8 mouse cellular contexts compared by ENCODE assay signal in genomic region chr9:75072361-75072760, GRCm38 (mm10). TPM values are rescaled to one million over a fixed set of nuclear protein-coding genes. Genes with fewer than 3 reads are reported as not detected.
DNase-seq lines count a peak whose midpoint lies in the region; ATAC-seq and TF ChIP-seq lines count a peak whose summit lies in the region.

No protein-coding gene starts in this region.

- 27% methylated on average over 3 of the region's 3 CpGs for whole genome bisulfite sequencing in lung, embryonic 14.5 days
- WGBS in embryonic facial prominence, embryonic 15.5 days, result 19% methylated on average over 3 of the region's 3 CpGs
- 63% methylated on average over 3 of the region's 3 CpGs for WGBS in intestine, postnatal 0 days
- WGBS in neural tube, embryonic 14.5 days, result 8% methylated on average over 3 of the region's 3 CpGs

- no peak for TF ChIP-seq CTCF in lung, embryonic 14.5 days (IDR thresholded peaks at IDR 0.05; ENCODE audit: low read depth)
- no peak for TF ChIP-seq CTCF in intestine, postnatal 0 days (IDR thresholded peaks at IDR 0.05; ENCODE audit: low read depth)

- DNase-seq in lung, embryonic 14.5 days, result no peak
- no peak for DNase-seq in lung, postnatal 4 days
- DNase-seq in layer of hippocampus, postnatal 25 days (ENCODE audit: extremely low spot score in 1 of 2, low spot score in 1 of 2), result no peak
- DNase-seq in right cerebral cortex, adult 18-20 months, result no peak
- no peak for DNase-seq in cerebellum, postnatal 4 days (ENCODE audit: low spot score in 2 of 2)

- no peak for ATAC-seq in lung, embryonic 14.5 days (ENCODE audit: insufficient read depth)
- no peak for ATAC-seq in embryonic facial prominence, embryonic 15.5 days (ENCODE audit: insufficient number of reproducible peaks, low FRiP score, low TSS enrichment, low read depth)
- ATAC-seq in intestine, postnatal 0 days, result no peak
- no peak for ATAC-seq in neural tube, embryonic 14.5 days (ENCODE audit: low read depth)

- H3K36me3 ChIP-seq in lung, embryonic 14.5 days (ENCODE audit: insufficient read depth), result no peaks in the 10 kb centered on the region
- no peaks in the 10 kb centered on the region for H3K36me3 ChIP-seq in embryonic facial prominence, embryonic 15.5 days
- H3K36me3 ChIP-seq in intestine, postnatal 0 days (ENCODE audit: control insufficient read depth, insufficient read depth), result no peaks in the 10 kb centered on the region
- no peaks in the 10 kb centered on the region for H3K36me3 ChIP-seq in neural tube, embryonic 14.5 days (ENCODE audit: control insufficient read depth, insufficient read depth, low read length)

- peak overlapping the region; percentile 78 for H3K9ac ChIP-seq in lung, embryonic 14.5 days
- H3K9ac ChIP-seq in embryonic facial prominence, embryonic 15.5 days, result peak overlapping the region; percentile 80; the same call in 1 of the 2 replicates
- H3K9ac ChIP-seq in intestine, postnatal 0 days (ENCODE audit: low read depth, low read length), result no peak overlapping the region
- H3K9ac ChIP-seq in neural tube, embryonic 14.5 days (replicated peaks; ENCODE audit: low read depth, low read length), result peak overlapping the region; percentile 96

- H3K9me3 ChIP-seq in lung, embryonic 14.5 days (ENCODE audit: low read depth, low read length), result no peaks in the 10 kb centered on the region
- no peaks in the 10 kb centered on the region for H3K9me3 ChIP-seq in embryonic facial prominence, embryonic 15.5 days (replicated peaks)
- H3K9me3 ChIP-seq in intestine, postnatal 0 days (ENCODE audit: control insufficient read depth), result no peaks in the 10 kb centered on the region
- no peaks in the 10 kb centered on the region for H3K9me3 ChIP-seq in neural tube, embryonic 14.5 days (ENCODE audit: control insufficient read depth, low read length)

- peak overlapping the region; percentile 77; the same call in 1 of the 2 replicates for H3K4me3 ChIP-seq in lung, embryonic 14.5 days (ENCODE audit: low read depth, low read length)
- H3K4me3 ChIP-seq in embryonic facial prominence, embryonic 15.5 days (replicated peaks), result peak overlapping the region; percentile 91
- H3K4me3 ChIP-seq in intestine, postnatal 0 days (ENCODE audit: low read depth, low read length), result no peak overlapping the region
- peak overlapping the region; percentile 89 for H3K4me3 ChIP-seq in neural tube, embryonic 14.5 days (ENCODE audit: low read depth, low read length)

- no peak overlapping the region for H3K27ac ChIP-seq in lung, embryonic 14.5 days (ENCODE audit: low read depth)
- no peak overlapping the region; the same call in 1 of the 2 replicates for H3K27ac ChIP-seq in embryonic facial prominence, embryonic 15.5 days (replicated peaks)
- H3K27ac ChIP-seq in intestine, postnatal 0 days (ENCODE audit: low read depth, low read length), result no peak overlapping the region
- H3K27ac ChIP-seq in neural tube, embryonic 14.5 days (ENCODE audit: low read depth, low read length), result no peak overlapping the region; the same call in 1 of the 2 replicates

- H3K4me1 ChIP-seq in lung, embryonic 14.5 days (ENCODE audit: insufficient read depth), result peaks cover 3% of the 10 kb centered on the region; the same call in 1 of the 2 replicates
- peaks cover 9% of the 10 kb centered on the region for H3K4me1 ChIP-seq in embryonic facial prominence, embryonic 15.5 days
- 0 out of 2 replicates have a peak, but pooled peaks cover 6% of the 10 kb centered on the region for H3K4me1 ChIP-seq in intestine, postnatal 0 days (replicated peaks; ENCODE audit: control insufficient read depth, insufficient read depth, low read length)
- H3K4me1 ChIP-seq in neural tube, embryonic 14.5 days (ENCODE audit: control insufficient read depth, insufficient read depth, low read length), result peaks cover 13% of the 10 kb centered on the region; the same call in 1 of the 2 replicates

- H3K27me3 ChIP-seq in lung, embryonic 14.5 days (ENCODE audit: insufficient read depth, low read length), result no peaks in the 10 kb centered on the region
- H3K27me3 ChIP-seq in embryonic facial prominence, embryonic 15.5 days, result no peaks in the 10 kb centered on the region
- peaks cover 17% of the 10 kb centered on the region; the same call in 1 of the 2 replicates for H3K27me3 ChIP-seq in intestine, postnatal 0 days (replicated peaks; ENCODE audit: control insufficient read depth, insufficient read depth, low read length)
- no peaks in the 10 kb centered on the region for H3K27me3 ChIP-seq in neural tube, embryonic 14.5 days (ENCODE audit: control insufficient read depth, insufficient read depth, low read length)

- peak overlapping the region; percentile 93 for H3K4me2 ChIP-seq in lung, embryonic 14.5 days
- peak overlapping the region; percentile 80 for H3K4me2 ChIP-seq in embryonic facial prominence, embryonic 15.5 days (replicated peaks)
- H3K4me2 ChIP-seq in intestine, postnatal 0 days (replicated peaks; ENCODE audit: low read depth), result peak overlapping the region; percentile 97; the same call in 1 of the 2 replicates
- H3K4me2 ChIP-seq in neural tube, embryonic 14.5 days (ENCODE audit: low read depth, low read length), result peak overlapping the region; percentile 70

RNA-seq across cellular contexts. Expression of gene Myo5a, which starts 1.5 kb away (rescaled TPM):
- 19.0 and 20.6 TPM in 2 replicates for polyA plus RNA-seq in lung, embryonic 14.5 days (2014; fragmentation: Nextera tagmentation; extraction: Ambion mirVana)
- 19.6 and 21.9 TPM in 2 replicates for polyA plus RNA-seq in embryonic facial prominence, embryonic 15.5 days (2015; fragmentation: Nextera tagmentation; extraction: Ambion mirVana)
- 2.9 and 3.1 TPM in 2 replicates for polyA plus RNA-seq in intestine, postnatal 0 days (2015; fragmentation: Nextera tagmentation; extraction: Ambion mirVana)
- 56.6 and 60.0 TPM in 2 replicates for polyA plus RNA-seq in neural tube, embryonic 14.5 days (2014; fragmentation: Nextera tagmentation; extraction: Ambion mirVana)
- total RNA-seq in layer of hippocampus, postnatal 25 days (2021), result 100 to 1,000 TPM; 180 to 206 TPM

RNA-seq across cellular contexts. Expression of gene Arpp19, which starts 34.9 kb away (rescaled TPM):
- 289 and 306 TPM in 2 replicates for polyA plus RNA-seq in lung, embryonic 14.5 days (2014; fragmentation: Nextera tagmentation; extraction: Ambion mirVana)
- 262 and 266 TPM in 2 replicates for polyA plus RNA-seq in embryonic facial prominence, embryonic 15.5 days (2015; fragmentation: Nextera tagmentation; extraction: Ambion mirVana)
- 383 and 410 TPM in 2 replicates for polyA plus RNA-seq in intestine, postnatal 0 days (2015; fragmentation: Nextera tagmentation; extraction: Ambion mirVana)
- 209 and 219 TPM in 2 replicates for polyA plus RNA-seq in neural tube, embryonic 14.5 days (2014; fragmentation: Nextera tagmentation; extraction: Ambion mirVana)
- total RNA-seq in layer of hippocampus, postnatal 25 days (2021), result 100 to 1,000 TPM; 171 to 176 TPM
